Mouse (Mus musculus): Measurements from ENCODE around the gene Gm42372. TPM values are rescaled to one million over a fixed set of nuclear protein-coding genes. Genes with fewer than 3 reads are reported as not detected.

The Gm42372 gene
- total RNA-seq, 2 experiments from 2014 or later: 1.1 TPM

- DNase-seq: peak; percentile 81 to 84
These were observed 23.2 kb upstream of the Gm42372 start, which contains the start of gene Pnmal1 for GRCm38 (mm10) chr7:16959539-16960187. TSS of gene Pnmal1 (plus strand) at chr7:16959679.

- DNase-seq: no peak
These were observed 21.2 kb upstream of the Gm42372 start for GRCm38 (mm10) chr7:16961678-16962077.

GRCm38 (mm10) chr7:16968414-16968813, 14.5 kb upstream of the Gm42372 start:
- no peak for DNase-seq

- no peak for DNase-seq
These were observed 11.7 kb upstream of the Gm42372 start for GRCm38 (mm10) chr7:16971160-16971559.

- peak; percentile 57 to 73 for DNase-seq
These were observed 8.9 kb upstream of the Gm42372 start for GRCm38 (mm10) chr7:16974018-16974417.

GRCm38 (mm10) chr7:16976298-16976697, 6.6 kb upstream of the Gm42372 start:
- no peak for DNase-seq

- DNase-seq: no peak
These were observed 4.7 kb upstream of the Gm42372 start for GRCm38 (mm10) chr7:16978173-16978572.

- no peak for DNase-seq
These were observed 4.3 kb upstream of the Gm42372 start for GRCm38 (mm10) chr7:16978593-16978992.

GRCm38 (mm10) chr7:16980348-16980747, 2.5 kb upstream of the Gm42372 start:
- DNase-seq: peak in 1 of 2 experiments; percentile 70

- DNase-seq: no peak
These were observed 4.8 kb downstream of the Gm42372 start for GRCm38 (mm10) chr7:16987541-16988149.

GRCm38 (mm10) chr7:16988405-16988804, 5.5 kb downstream of the Gm42372 start:
- DNase-seq: peak; percentile 44 to 69

GRCm38 (mm10) chr7:16990006-16990744, 7.3 kb downstream of the Gm42372 start:
- peak in 1 of 2 experiments; percentile 34 for DNase-seq

- DNase-seq: peak; percentile 62 to 74
These were observed 9.0 kb downstream of the Gm42372 start for GRCm38 (mm10) chr7:16991681-16992450.

GRCm38 (mm10) chr7:16992451-16992807, 9.5 kb downstream of the Gm42372 start, which contains the start of gene Ccdc8:
TSS of gene Ccdc8 (plus strand) at chr7:16992708.
- no peak for DNase-seq

GRCm38 (mm10) chr7:16993651-16994399, 10.9 kb downstream of the Gm42372 start:
- peak; percentile 91 to 94 for DNase-seq

- DNase-seq: peak in 1 of 2 experiments; percentile 25
These were observed 11.5 kb downstream of the Gm42372 start for GRCm38 (mm10) chr7:16994400-16994799.

- DNase-seq: peak in 1 of 2 experiments; percentile 27
These were observed 12.5 kb downstream of the Gm42372 start for GRCm38 (mm10) chr7:16995345-16995744.

- DNase-seq: peak in 1 of 2 experiments; percentile 35
These were observed 16.3 kb downstream of the Gm42372 start for GRCm38 (mm10) chr7:16999233-16999632.

GRCm38 (mm10) chr7:16999650-17000049, 16.8 kb downstream of the Gm42372 start:
- peak; percentile 86 to 87 for DNase-seq

GRCm38 (mm10) chr7:17002375-17003195, 19.7 kb downstream of the Gm42372 start:
- peak; percentile 80 to 87 for DNase-seq
